Mouse (Mus musculus) lung, postnatal 0 days (tissue): ENCODE measurements around the gene Il25. TPM values are rescaled to one million over a fixed set of nuclear protein-coding genes. Genes with fewer than 3 reads are reported as not detected.

Experiments
- ATAC-seq: fragments of 200-750 bp; cut with Nextera tagmentation; 2 replicates; pipeline ENCODE4 v1.8.0; 2017; ENCODE audit warnings: moderate library complexity
- DNase-seq: peaks from one replicate; pipeline ENCODE4 v3.0.0-alpha.2; 2016; ENCODE audit warnings: low spot score
- H3K27ac ChIP-seq: fragments of 300-500 bp; sonication (generic); 2 replicates; pipeline ENCODE4 v1.5.1; 2014; ENCODE audit warnings: antibody characterized with exemption, mild to moderate bottlenecking, low read length, mixed read lengths
- H3K27me3 ChIP-seq: fragments of 300-500 bp; sonication (generic); replicated peaks from 2 replicates; pipeline ENCODE4 v1.6.1; 2014; ENCODE audit warnings: low read length, mixed read lengths; ENCODE audit not compliant: insufficient read depth
- H3K36me3 ChIP-seq: fragments of 300-500 bp; sonication (generic); 2 replicates; pipeline ENCODE4 v1.6.1; 2014; ENCODE audit warnings: low read length, mixed read lengths; ENCODE audit not compliant: insufficient read depth
- H3K4me1 ChIP-seq: fragments of 300-500 bp; sonication (generic); 2 replicates; pipeline ENCODE4 v1.6.1; 2014; ENCODE audit warnings: antibody characterized with exemption, low read depth, low read length, mixed read lengths; ENCODE audit not compliant: insufficient read depth
- H3K4me2 ChIP-seq: fragments of 300-500 bp; sonication (generic); replicated peaks from 2 replicates; pipeline ENCODE4 v1.6.1; 2014; ENCODE audit warnings: low read depth, mild to moderate bottlenecking, low read length, moderate library complexity, mixed read lengths
- H3K4me3 ChIP-seq: fragments of 300-500 bp; sonication (generic); 2 replicates; pipeline ENCODE4 v1.5.1; 2014; ENCODE audit warnings: low read depth, low read length
- H3K9ac ChIP-seq: fragments of 300-500 bp; sonication (generic); replicated peaks from 2 replicates; pipeline ENCODE4 v1.6.1; 2014; ENCODE audit warnings: low read depth, mild to moderate bottlenecking
- H3K9me3 ChIP-seq: fragments of 300-500 bp; sonication (generic); 2 replicates; pipeline ENCODE4 v1.6.1; 2016; ENCODE audit warnings: low read length, mixed read lengths
- CTCF ChIP-seq: IDR thresholded peaks from 2 replicates; pipeline ENCODE4 v1.5.1; 2016; ENCODE audit warnings: antibody characterized with exemption, mild to moderate bottlenecking
- EP300 ChIP-seq: IDR thresholded peaks from 2 replicates; pipeline ENCODE4 v1.6.1; 2016; ENCODE audit warnings: antibody characterized with exemption, mild to moderate bottlenecking, control low read depth
- WGBS: fragments of 180-500 bp; shearing (Covaris S2); extraction: QIAGEN DNeasy Blood & Tissue Kit; methylation state at CpG from one replicate; pipeline ENCODE4 v1.1.7; 2014; 5-methylcytosine and 5-hydroxymethylcytosine counted together
- polyA plus RNA-seq: library from polyadenylated mRNA; unstranded; fragments of >200 nt; fragmentation: Nextera tagmentation; extraction: Ambion mirVana; gene quantifications from 2 replicates; pipeline ENCODE4 v1.2.1, GENCODE M21; 2015

Gene Il25
- polyA plus RNA-seq, 1 experiment from 2014 or later, result not detected

DNA sequence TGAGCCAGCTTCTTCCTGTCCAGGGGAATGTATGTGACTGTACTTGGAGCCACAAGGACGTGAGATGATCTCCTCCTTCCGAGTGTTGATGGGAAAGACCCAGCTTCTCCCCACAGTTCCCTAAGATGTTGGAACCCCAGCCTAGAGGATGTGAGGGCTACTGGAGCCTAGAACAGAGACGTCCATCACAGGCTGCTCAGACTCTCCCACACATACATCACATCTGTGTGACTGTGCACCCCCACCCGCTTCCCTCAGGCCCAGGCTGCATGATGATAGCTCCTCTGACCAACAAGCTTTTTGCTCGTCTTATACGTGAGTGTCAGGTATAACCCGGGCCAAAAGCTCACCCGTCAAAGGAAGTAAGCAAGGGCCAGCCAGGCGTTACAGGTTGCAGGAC is 16.3 kb downstream of the Il25 start:
- H3K4me3 ChIP-seq, result no peak overlapping the region
- no peaks in the 10 kb centered on the region for H3K27me3 ChIP-seq
- no peak for TF ChIP-seq EP300
- no peak for TF ChIP-seq CTCF
- H3K36me3 ChIP-seq, result no peaks in the 10 kb centered on the region
- H3K9me3 ChIP-seq, result no peaks in the 10 kb centered on the region
- no peak overlapping the region for H3K9ac ChIP-seq
- ATAC-seq (no peak), DNase-seq (no peak)
- H3K27ac ChIP-seq, result no peak overlapping the region
- 77% methylated on average over 9 of the region's 9 CpGs for WGBS
- no peaks in the 10 kb centered on the region for H3K4me1 ChIP-seq
- no peak overlapping the region for H3K4me2 ChIP-seq

DNA sequence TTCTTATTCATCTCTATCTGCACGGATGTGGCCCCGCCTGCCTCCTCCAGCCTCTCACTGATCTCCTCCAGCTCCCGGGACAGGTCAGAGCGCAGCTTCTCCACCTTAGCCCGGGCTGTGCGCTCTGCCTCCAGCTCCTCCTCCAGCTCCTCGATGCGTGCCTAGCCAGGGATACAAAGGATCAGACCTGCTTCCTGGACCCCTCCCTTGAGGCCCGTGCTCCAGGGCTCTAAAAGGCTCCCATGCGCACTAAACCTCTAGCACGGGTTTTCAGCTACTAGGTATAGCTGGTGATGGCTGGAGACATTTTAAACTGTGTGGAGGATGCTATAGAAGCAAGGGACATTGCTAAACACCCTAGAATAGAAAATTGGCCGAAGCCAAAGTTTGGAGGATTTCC is 18.0 kb downstream of the Il25 start:
- Histone ChIP-seq H3K9ac (no peak overlapping the region), H3K9me3 (no peaks in the 10 kb centered on the region), H3K4me2 (no peak overlapping the region), H3K27me3 (no peaks in the 10 kb centered on the region), H3K36me3 (no peaks in the 10 kb centered on the region), H3K27ac (no peak overlapping the region), H3K4me3 (no peak overlapping the region), H3K4me1 (no peaks in the 10 kb centered on the region)
- DNase-seq (no peak), ATAC-seq (no peak)
- WGBS, result 54% methylated on average over 12 of the region's 12 CpGs
- TF ChIP-seq EP300 (no peak), CTCF (no peak)

DNA sequence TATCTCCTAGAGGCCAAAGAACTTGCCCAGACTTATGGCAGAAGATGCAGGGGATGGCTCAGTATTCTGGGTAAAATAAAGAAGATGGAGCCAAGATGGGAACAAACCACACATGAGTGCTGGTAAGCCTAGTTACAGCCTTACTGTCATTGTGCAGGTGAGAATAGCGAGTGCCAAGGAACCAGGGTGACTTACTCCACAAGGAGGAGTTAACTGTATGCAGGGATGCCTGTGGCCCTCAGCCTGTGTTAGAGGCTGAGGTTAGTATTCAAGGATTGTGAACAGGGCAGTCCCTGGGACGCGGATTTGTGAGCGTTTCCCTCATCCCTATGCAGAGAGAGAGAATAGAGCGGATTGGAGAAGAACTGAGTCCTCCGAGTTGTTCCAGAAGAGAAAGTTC is 19.1 kb downstream of the Il25 start:
- H3K27me3 ChIP-seq, result no peaks in the 10 kb centered on the region
- no peaks in the 10 kb centered on the region for H3K9me3 ChIP-seq
- no peak for DNase-seq
- no peaks in the 10 kb centered on the region for H3K36me3 ChIP-seq
- TF ChIP-seq CTCF, result no peak
- no peak for TF ChIP-seq EP300
- no peak overlapping the region for H3K9ac ChIP-seq
- no peaks in the 10 kb centered on the region for H3K4me1 ChIP-seq
- WGBS, result 82% methylated on average over 6 of the region's 6 CpGs
- H3K4me3 ChIP-seq, result no peak overlapping the region
- no peak for ATAC-seq
- no peak overlapping the region for H3K27ac ChIP-seq
- no peak overlapping the region for H3K4me2 ChIP-seq

DNA sequence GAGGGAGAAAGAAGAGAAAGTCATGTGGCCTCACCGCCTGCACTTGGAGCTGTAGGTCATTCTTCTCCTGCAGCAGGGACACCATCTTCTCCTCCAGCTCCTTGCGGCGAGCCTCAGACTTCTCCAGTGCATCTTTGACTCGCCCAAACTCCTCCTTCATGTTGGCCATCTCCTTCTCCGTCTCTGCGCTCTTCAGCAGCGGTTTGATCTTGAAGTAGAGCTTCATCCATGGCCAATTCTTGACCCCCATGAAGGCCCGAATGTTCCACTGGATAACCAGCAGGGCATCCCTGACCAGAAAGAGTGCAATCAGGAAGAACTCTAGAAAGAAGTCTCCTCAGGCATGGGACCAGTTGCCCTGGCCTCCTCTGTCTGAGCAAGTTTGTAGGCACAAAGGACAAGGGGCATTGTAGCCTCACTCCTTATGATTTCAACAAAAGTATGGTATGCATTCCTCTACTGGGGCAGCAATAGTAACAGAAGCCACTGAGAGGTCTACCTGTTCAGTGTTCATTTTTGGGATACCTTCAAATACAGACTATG is 21.2 kb downstream of the Il25 start:
- no peak overlapping the region for H3K27ac ChIP-seq
- H3K4me2 ChIP-seq, result no peak overlapping the region
- DNase-seq (no peak), ATAC-seq (no peak)
- H3K27me3 ChIP-seq, result no peaks in the 10 kb centered on the region
- TF ChIP-seq CTCF (no peak), EP300 (no peak)
- no peaks in the 10 kb centered on the region for H3K9me3 ChIP-seq
- H3K4me1 ChIP-seq, result no peaks in the 10 kb centered on the region
- no peaks in the 10 kb centered on the region for H3K36me3 ChIP-seq
- no peak overlapping the region for H3K4me3 ChIP-seq
- H3K9ac ChIP-seq, result no peak overlapping the region
- 93% methylated on average over 8 of the region's 8 CpGs for WGBS

DNA sequence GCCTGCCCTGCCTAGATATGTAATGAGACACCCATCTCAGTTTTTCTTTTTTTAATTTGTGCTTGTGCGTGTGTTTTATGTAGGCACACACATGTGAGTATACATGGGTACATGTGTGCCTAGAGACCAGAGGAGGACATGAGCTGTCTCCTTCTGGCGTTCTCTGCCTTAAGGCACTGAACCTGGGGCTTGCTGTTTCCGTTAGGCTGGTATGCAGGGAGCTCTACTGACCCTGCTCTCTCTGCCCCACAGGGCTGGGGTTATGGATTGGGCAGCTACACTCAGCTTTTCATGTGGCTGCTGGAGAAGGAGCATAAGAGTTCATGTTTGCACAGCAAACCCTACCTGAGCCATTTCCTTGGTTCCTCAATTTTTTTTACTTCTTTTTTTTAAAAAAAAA is 22.0 kb downstream of the Il25 start:
- H3K4me2 ChIP-seq, result no peak overlapping the region
- no peaks in the 10 kb centered on the region for H3K4me1 ChIP-seq
- H3K4me3 ChIP-seq, result no peak overlapping the region
- H3K27me3 ChIP-seq, result no peaks in the 10 kb centered on the region
- 57% methylated on average over 3 of the region's 3 CpGs for WGBS
- no peak overlapping the region for H3K9ac ChIP-seq
- H3K27ac ChIP-seq, result no peak overlapping the region
- no peak for TF ChIP-seq EP300
- TF ChIP-seq CTCF, result no peak
- ATAC-seq (no peak), DNase-seq (no peak)
- H3K36me3 ChIP-seq, result no peaks in the 10 kb centered on the region
- no peaks in the 10 kb centered on the region for H3K9me3 ChIP-seq

DNA sequence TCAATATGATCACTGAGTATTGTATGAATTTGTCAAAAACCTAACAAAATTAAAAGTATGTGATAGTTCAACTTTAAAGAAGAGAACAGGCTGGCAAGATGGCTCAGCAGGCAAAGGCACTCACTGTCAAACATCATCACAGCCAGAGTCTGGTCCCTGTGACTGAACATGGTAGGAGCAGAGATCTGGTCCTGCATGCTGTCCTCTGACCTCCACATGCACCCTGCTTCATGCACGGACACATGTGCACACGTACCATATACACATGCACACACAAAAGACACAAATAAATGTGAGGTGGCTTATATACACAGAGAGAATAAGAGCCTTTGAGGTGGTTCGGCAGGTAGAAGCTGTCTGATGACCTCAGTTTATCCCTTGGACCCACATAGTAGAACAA is 23.0 kb downstream of the Il25 start:
- Histone ChIP-seq H3K27ac (no peak overlapping the region), H3K9ac (no peak overlapping the region), H3K4me2 (no peak overlapping the region)

DNA sequence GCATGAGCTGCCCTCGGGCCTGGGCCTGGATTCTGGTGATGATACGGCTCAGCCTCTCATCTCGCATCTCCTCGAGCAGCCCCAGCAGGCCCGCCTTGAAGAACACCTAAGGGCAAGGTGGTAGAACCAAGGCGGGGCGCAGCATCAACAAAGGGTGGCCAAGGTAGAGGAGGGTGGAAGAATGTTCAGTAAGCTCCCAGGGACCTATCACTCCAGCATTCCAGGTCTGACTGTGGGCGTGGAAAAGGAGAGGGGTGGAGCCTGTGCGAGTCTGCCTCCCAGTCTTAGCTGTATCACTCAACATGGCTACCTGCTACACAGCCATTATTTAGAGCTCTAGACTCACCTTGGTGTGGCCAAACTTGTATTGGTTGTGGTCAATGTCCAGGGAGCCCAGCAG is 24.0 kb downstream of the Il25 start:
- no peak overlapping the region for H3K4me3 ChIP-seq
- no peak overlapping the region for H3K9ac ChIP-seq
- no peak overlapping the region for H3K4me2 ChIP-seq
- TF ChIP-seq CTCF, result no peak
- no peak for TF ChIP-seq EP300
- H3K36me3 ChIP-seq, result no peaks in the 10 kb centered on the region
- 83% methylated on average over 9 of the region's 9 CpGs for WGBS
- H3K4me1 ChIP-seq, result no peaks in the 10 kb centered on the region
- no peaks in the 10 kb centered on the region for H3K9me3 ChIP-seq
- no peaks in the 10 kb centered on the region for H3K27me3 ChIP-seq
- ATAC-seq (no peak), DNase-seq (no peak)
- no peak overlapping the region for H3K27ac ChIP-seq

More for the DNA sequence above, 23.0 kb downstream of the Il25 start:
- ATAC-seq (no peak), DNase-seq (no peak)
- WGBS, result 70% methylated on average over 3 of the region's 3 CpGs
- H3K4me3 ChIP-seq, result no peak overlapping the region
- no peaks in the 10 kb centered on the region for H3K27me3 ChIP-seq
- TF ChIP-seq EP300, result no peak
- no peak for TF ChIP-seq CTCF
- H3K36me3 ChIP-seq, result no peaks in the 10 kb centered on the region
- no peaks in the 10 kb centered on the region for H3K4me1 ChIP-seq
- H3K9me3 ChIP-seq, result no peaks in the 10 kb centered on the region
